Mouse (Mus musculus): Measurements from ENCODE around the gene Fam133b.
A peak's percentile ranks its signal among the peaks of the same experiment; 100 is the strongest.
"Not testable (repeated sequence)": the region's sequence is repeated elsewhere in the genome, so short reads cannot be mapped to it uniquely, and the experiment has no call there.

Gene Fam133b

DNA sequence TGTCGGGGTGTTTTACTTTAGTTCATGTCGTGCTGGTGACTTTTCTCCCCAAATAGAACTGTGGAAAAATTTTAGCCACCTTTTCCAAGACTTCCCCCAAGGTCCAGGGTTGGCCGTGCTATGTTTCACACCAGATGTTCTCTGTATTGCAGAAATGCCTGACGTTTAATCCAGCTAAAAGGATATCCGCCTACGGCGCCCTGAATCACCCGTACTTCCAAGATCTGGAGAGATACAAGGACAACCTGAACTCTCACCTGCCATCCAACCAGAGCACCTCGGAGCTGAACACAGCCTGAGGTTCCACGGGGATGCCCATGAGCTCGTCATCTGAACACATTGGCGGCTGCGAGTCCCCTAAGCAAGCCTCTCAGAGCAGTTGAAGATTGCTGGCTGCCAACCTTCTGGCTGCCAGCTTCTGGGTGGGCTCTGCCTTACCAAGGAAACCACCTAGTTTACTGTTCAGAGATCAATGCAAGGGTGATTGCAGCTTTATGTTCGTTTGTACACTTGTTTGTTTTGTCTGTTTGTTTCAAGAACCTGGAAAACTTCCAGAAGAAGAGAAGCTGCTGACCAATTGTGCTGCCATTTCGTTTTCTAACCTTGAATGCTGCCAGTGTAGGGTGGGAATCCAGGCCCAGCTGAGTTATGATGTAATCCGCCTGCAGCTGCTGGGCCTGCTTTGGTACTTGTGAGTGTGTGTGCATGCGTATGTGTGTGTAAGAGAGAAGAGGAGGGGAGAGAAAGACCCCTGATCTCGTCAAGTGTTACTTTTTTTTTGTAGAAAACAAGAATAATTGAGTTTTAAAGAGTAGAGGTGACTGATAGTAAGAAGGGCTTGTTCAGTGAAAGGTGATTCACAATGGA is 22.9 kb upstream of the Fam133b start:
- no peak for DNase-seq (ENCODE audit: low spot score)

DNA sequence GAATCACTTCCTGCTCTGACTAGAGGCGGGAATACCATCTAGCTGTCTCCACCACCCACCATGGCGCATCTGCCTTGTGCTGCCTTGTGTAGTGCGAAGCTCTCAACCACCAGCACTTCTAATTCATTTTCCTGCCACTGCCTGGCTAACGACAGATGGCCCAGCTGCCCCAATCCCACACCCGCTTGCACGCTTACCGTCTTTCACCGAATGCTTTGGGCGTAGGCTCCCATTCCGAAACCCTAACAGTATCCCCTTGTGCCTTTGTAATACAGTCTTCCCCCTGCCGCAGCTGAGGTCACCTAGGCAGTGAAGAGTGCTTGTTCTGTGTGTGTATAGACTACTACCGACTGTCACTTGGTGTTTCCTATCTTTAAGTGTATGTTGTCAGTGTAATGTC is 21.9 kb upstream of the Fam133b start:
- no peak for DNase-seq (ENCODE audit: low spot score)

DNA sequence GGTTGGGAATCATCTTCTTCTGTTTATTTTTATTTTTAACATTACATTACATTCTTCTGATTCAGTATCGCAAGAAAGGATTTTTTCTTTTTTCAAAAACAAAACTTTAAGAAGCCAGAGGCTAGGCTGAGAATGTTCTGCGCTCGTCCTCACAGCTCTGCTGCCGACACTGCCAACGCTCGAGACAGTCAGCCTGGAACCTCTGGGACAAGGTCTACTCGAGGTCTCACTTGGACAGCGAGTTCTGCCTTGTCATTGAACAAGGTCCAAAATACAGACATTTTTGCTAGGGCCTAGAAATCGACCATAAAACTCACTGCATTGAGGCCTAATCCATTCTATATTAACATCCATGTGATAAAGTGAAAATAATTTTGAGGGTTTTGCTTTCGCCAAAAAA is 20.8 kb upstream of the Fam133b start:
- no peak for DNase-seq (ENCODE audit: low spot score)

DNA sequence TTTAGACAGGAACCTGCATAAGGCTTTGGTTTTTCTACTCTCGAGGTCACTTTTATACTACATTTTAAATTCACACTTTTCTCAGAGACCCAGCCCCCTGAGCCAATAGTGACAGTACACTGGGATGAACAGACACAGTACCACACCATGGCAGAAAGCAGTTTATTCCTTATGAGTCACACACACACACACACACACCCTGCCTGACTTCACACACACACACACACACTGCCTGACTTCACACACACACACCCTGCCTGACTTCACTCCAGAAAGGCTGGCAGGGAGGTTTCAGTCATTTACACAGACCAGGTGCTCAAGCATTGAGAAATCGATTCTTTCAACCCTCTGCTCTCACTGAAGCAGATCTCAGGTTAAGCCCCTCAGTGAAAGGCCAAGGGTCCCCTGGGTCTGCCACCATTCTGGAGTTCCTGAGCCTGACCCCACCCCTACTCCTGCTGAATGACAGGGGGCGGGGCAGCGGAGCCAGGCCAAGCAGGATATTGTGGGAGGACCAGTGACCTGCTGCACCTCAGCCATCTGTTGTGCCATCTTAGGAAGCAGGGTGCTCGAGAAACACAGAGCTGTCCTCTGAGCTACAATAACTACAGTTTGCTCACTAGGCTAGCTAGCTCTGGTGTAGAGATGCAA is 16.5 kb upstream of the Fam133b start:
- no peak for DNase-seq (ENCODE audit: low spot score)

DNA sequence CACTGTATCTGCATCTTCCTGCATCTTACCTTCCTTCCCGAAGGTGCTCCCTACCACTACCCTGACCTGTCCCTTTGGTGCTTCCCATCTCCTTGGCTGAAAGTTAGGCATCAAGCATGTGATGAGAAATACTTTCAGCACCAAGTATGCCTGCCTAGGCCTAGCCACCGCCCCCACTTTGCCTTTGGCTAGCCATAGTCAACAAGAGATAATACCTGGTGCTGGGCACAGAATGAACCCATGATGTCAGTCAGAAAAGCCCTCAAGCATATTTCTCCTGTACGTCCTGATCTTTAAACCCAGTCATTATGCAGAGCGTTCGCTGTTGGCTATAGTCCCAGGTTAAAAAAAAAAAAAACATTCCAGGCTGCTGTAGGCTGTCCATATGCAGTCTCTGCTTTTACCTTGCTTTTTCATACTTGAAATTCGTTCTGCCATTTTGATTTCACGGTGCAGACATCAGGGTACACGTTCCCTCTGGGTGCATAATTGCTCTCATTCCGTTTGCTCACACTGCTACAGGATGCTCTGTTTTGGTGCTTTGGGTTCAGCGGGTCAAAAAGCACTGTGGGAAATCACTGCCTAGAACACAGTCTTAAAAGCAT is 13.9 kb upstream of the Fam133b start:
- no peak for DNase-seq (ENCODE audit: low spot score)

DNA sequence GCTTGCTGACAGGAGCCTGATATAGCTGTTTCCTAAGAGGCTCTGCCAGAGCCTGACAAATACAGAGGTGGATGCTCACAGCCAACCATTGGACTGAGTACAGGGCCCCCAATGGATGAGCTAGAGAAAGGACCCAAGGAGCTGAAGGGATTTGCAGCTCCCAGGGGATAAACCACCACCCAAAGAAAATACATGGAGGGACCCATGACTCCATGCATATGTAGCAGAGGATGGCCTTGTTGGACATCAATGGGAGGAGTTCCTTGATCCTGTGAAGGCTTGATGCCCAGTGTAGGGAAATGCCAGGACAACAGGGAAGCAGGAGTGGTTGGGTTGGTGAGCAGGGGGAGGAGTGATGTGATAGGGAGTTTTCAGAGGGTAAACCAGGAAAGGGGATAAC is 11.6 kb upstream of the Fam133b start:
- DNase-seq (ENCODE audit: low spot score), result not testable (repeated sequence)

DNA sequence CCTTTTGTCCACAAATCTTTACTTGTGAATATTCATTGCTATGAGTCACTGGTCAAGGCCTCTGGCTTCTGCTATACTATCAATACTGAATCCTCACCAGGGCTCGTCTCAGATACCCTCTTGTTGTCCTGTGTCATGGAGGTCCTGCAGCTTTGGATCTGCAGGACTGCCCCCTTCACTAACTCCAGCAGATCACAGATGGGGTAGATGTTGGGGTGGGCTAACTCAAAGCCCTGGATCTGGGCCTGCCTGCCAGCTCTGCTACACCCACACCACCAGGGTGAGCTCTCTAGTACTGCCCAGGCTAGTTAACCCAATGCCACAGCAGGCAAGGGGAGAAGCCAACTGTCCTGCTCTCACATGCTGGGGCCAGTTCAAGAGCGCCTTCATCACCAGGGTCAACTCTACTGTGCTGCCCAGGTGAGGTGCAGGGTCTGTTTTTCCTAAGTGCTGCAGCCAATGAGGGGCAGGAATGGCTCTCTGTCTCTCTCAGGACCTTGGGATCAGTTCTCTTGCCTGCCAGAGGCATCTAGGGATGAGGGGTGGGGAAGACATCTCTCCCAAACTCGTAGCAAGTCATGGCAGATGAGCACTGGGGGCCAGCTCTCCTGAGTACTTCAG is 6.9 kb upstream of the Fam133b start:
- no peak for DNase-seq (ENCODE audit: low spot score)

DNA sequence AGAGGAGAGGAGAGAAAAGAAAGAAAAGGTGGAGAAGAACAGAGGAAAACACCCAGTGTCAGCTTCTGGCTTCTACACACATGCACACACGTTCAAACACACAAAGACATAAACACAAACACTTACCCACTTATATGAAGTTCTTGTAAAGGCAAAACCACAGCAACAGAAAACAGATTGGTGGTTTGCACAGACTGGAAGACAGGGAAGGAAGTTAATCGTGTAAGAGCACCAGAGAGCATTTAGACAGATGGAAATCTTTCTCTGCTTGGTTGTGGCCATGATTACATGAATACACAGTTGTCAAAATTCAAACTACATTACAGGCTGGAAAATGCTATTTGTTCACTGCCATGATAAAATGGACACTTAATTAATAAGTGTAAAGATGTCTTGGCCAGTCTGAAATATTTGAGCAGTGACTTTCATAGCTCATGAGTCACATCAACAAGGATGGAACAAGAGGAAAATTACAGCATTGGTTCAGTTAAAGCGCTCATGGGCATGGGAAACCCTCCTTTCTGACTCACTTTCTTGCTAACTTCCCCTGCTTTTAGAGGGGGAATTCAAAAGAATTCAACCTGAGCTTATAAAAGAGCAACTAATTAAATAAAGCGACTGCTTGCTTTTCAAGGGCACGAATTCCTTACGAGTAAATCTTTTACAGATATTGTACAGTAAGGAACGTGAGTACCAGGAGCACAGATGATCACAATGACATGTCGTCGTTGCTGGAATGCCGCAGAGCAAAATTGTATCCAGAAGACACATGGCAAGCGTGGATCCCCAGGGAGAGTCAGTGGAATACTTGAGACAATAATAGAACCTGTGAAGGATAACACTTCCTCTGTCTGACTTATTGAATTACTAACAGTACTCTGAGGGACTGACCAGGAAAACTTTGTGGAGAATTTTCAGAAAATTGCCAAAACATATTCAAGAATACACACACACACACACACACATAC is 4.8 kb upstream of the Fam133b start:
- DNase-seq (ENCODE audit: low spot score), result no peak

DNA sequence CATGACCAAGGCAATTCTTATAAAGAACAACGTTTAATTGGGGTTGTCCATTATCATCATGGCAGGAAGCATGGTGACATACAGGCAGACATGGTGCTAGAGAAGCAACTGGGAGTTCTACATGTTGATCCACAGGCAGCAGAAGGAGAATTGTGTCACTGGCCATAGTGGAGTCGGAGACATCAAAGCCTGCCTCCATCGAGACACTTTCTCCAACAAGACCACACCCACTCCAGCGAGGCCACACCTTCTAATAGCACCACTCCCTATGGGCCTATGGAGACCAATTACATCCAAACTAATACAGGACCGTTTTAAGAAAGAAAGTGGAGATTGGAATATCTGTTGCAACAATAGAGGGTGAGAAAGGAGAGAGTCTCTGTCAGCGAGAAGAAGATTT is 1.8 kb upstream of the Fam133b start:
- DNase-seq (ENCODE audit: low spot score), result no peak

DNA sequence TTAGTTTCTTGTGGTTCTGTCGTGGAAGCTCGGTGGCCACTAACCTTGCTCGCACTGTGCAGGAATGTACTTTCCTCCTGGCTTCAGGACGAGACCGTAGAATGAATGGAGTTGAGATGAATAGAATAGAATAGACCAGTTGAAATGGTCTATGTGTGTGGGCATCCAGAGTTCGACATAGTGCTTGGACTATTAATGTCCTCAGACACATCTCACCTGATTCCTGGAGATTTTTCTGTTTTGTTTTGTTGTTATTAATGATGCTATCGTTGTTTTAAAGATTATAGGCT is 792 bp downstream of the Fam133b start:
- DNase-seq (ENCODE audit: low spot score), result no peak

DNA sequence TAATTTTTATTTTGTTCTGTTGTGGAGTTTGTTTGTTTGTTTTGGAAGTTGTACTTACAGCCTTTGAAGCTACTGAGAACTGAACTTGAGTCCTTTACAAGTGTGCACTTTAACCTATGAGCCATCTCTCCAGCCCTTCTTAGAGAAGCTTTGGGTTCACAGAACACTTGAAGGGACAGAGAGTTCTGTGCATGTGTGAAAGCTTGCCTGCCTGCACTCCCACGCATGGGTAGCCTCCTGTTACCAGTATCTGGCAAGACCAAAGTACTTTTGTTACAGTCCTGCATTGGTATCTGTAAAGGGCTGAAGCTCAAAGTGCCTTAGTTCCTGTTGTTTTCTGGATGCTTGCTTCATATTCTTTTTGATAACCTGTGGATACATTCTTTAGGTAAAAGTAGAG is 2.6 kb downstream of the Fam133b start:
- DNase-seq (ENCODE audit: low spot score), result no peak

DNA sequence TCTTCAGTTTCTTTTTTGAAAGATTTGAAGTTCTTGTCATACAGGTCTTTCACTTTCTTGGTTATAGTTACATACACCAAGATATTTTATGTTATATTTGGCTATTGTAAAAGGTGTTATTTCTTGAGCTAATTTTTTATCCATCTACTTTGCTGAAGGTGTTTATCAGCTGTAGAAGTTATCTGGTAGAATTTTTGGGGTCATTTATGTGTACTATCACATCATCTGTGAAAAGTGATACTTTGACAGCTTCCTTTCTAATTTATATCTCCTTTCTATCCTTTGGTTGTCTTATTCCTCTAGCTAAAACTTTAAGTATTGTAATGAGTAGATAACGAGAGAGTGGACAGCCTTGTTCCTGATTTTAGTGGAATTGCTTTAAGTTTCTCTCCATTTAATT is 7.8 kb downstream of the Fam133b start:
- no peak for DNase-seq (ENCODE audit: low spot score)

DNA sequence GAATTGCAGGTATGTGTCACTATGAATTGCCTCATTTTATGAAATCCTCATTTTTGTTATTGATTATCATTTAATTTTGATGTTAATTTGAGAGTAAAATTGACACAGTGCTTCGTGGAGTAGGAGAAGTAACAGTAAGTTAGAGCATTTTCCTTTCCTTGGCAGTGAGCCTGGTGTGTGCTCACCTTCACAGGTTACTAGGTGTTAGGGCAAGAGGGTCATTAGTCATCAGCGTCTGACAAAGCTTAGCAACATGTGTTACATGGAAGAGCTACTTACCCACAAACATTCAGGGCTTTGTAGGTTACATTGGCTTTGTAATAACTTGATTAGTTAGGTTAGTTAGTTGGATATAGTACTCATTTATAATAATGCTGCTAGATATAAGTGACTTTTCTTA is 10.6 kb downstream of the Fam133b start:
- no peak for DNase-seq (ENCODE audit: low spot score)

DNA sequence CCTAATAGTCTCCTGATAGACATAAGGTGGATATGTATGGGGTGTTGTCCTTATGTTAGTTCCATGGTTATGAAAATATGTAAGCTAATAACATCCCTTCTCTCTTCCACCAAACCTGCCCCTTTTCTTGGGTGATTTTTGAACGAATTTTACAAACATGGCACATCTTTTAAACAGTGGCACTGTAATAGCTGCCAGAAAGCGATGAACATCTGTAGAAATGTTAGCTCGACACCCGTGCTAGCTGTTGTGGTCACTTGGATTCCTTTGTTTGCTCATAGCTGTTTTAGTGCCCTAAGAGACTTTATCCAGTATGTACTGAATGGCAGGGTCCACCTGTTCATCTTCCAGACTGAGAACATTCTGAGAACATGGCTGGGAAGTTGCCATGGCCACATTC is 27.6 kb downstream of the Fam133b start, which contains the start of gene 1700109H08Rik:
TSS of gene 1700109H08Rik (plus strand) at position 301 of the 400 bp plus-strand sequence.
- DNase-seq (ENCODE audit: low spot score), result no peak

DNA sequence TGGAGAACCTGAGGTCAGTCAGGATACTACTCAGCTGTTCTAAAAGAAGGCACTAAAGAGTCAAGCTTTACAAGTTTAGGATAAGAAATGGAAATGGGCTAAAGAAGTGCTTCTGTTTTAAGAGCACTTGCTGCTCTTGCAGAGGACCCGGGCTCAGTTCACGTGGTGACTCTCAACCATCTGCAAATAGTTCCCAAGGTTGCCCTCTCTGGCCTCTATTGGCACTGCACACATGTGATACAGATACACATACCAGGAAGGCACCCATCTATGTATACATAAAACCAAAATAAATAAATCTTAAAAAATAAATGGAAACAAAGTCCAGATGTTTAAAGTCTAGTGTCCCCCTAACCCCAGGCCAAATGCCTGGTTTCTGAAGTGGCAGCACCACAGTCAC is 31.2 kb downstream of the Fam133b start:
- DNase-seq (ENCODE audit: low spot score), result no peak

DNA sequence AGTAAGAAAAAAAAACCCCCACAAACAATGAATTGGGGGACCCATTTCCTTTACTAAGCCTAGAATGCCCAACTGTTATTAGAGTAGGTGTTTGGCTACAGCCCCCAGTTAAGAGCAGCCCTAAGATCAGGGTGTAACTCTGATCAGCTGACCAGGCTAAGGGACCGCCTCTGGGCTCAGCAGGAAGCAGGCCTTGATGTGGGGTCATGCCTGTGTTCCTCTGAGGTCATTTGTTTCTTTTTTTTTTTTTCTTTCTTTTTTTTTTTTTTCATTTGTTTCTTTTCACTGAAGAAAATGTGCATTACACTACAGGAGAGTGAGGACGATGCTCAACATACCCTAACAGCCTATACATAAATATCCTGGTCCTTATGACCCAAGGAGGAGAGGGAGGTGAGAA is 34.3 kb downstream of the Fam133b start:
- DNase-seq (ENCODE audit: low spot score), result no peak

DNA sequence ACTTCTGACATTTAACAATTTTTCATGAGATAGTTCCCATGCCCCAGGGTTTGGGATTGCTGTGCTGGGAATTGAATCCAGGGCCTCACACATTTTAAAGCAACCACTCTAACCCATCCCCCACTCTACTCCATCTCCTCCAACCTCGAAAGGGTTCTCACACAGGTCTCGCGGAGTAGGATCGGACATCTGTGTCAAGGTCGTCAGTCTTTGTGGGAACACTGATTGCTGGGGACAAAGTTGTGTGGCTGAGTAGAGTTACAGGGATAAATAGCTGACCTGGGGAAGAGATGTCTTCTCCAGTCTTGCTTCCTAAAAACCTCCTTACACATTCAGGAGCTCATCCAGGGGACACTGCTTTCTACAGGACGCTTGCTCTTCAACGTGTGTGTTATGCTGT is 35.4 kb downstream of the Fam133b start:
- DNase-seq (ENCODE audit: low spot score), result no peak

DNA sequence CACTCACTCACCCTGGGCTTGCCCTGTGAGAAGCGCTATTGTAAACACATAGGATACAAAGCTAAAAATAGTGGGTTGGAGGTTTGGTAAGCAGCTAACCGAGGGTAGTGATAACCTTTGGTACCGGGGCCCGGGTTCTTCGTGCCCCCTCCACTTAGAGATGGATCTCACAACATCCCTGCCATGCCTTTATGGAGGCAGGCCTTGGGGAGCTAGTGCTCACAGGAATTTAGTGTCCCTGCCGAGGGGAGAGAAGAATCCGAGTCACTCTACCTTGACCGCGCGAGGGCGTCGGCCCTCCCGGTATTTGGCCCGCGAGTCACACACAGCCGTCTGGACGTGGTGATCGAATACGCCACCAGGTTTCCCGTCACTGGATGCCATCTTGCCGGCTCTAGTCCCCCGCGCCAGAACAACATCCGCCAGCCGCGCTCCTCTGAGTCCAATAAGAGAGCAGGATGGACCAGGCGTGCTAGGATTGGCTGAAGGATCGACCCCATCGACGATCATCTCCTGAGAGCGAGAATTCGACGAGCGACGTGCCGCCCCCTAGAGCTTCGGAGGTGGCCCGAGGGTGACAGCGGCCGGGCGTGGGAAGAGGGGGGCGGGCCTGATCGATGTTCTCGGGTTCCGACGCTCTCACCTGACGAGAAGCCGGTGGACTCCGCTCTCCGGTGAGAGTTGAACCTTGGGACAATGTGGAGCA is 52.2 kb downstream of the Fam133b start, which contains the start of gene Pex1:
TSS of gene Pex1 (plus strand) at position 374 of the 706 bp plus-strand sequence.
- peak; percentile 81 for DNase-seq (ENCODE audit: low spot score)

DNA sequence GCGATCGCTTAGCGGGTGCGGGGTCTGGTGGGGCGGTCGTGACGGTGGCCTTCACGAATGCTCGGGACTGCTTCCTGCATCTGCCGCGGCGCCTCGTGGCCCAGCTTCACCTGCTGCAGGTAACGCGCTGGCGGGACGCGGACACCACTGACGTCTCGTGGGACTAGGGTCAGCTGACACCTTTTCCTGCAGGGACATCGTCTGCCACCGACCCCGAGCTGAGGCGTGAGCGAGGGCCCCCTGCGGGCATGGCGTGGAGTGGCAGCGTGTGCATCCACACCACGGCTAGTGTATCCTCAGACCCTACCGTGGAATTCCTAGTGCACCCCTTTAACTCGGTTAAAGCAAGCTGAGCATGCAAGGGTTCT is 52.8 kb downstream of the Fam133b start, which contains the start of gene Rbm48:
TSS of gene Rbm48 (minus strand) at position 187 of the 368 bp plus-strand sequence.
- DNase-seq (ENCODE audit: low spot score), result peak; percentile 44

DNA sequence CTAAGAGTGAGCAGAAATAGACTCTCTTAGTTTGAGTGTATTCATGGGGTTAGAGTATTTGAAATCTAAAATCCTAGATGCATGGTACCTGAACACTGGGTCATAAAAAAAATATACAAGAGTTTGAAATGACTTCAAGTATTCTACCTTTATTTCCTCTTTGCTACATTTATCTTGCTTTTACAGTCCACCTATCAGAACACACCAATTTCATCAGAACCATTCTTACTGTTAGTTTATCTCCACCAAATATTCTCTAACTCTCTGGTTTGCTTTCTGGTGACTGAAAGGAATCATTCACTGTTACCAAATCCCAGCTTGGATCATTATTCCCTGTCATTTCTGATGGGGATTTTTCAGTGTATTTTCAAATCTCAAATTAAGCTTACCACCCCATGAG is 53.5 kb downstream of the Fam133b start:
- no peak for DNase-seq (ENCODE audit: low spot score)

DNA sequence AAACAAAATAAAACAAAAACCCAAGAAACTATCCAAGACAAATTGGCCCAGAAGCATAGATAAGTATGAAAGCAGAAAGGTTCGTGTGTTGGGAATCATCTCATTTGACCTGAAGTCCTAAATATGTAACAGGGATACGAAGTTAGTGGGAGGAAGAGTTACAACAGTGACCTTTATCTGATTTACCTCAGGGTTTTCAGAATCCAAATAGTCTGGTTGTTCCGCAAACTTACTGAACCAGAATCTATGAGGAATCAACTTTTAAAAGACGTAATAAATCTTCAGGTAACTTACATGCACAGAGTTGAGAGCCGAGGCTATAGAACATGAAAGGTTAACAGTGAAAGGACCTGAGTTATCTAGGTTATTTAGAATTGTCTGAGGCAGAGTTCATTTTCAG is 55.1 kb downstream of the Fam133b start:
- no peak for DNase-seq (ENCODE audit: low spot score)
